Mouse (Mus musculus) liver, adult (tissue): ENCODE data around the gene Dmbt1.

Experiments used
- GATA4 ChIP-seq: IDR thresholded peaks from 2 replicates; pipeline ENCODE4 v1.6.1; 2014; ENCODE audit warnings: mild to moderate bottlenecking, low read length; ENCODE audit not compliant: insufficient replicate concordance

The Dmbt1 gene

DNA sequence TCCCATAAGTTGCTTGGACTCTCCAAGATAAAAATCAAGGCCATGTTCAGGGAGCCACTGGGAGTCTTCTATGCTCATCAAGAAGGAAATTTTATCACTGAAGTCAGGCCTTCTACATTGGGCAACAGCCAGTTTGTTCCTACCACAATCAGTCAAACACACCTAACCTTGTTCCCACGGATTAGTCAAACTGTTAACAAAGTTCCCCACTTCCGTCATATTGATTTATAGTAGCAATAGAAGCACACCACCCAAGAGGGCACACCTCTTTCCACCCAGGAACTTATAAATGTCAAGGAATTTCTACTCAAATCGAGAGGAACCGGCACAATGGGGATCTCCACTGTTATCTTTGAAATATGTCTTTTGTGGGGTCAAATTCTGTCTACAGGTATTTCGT is at the start of gene Dmbt1:
Gene Dmbt1 (plus strand): TSS at position 299 of the 400 bp plus-strand sequence.
- no peak for TF ChIP-seq GATA4

DNA sequence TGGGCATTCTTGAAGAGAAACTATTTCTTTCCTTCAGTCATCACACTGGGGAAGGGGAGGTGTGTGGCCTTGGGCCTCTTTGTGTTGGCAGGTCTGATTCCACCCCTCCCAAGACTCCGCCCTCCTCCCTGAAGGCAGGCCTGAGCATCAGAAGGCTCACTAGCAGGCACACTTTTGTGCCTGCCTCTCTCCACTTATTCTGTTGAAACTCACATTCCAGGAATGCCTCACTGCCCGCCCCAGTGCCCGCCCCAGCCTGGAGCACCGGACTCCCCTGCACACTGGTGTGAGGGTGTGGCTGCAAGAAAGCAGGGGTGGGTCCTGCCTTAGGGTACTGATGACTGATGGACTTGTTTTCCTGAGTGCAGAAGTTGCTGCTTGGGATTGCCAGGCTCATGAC is 49.5 kb upstream of the Dmbt1 start:
- no peak for TF ChIP-seq GATA4

DNA sequence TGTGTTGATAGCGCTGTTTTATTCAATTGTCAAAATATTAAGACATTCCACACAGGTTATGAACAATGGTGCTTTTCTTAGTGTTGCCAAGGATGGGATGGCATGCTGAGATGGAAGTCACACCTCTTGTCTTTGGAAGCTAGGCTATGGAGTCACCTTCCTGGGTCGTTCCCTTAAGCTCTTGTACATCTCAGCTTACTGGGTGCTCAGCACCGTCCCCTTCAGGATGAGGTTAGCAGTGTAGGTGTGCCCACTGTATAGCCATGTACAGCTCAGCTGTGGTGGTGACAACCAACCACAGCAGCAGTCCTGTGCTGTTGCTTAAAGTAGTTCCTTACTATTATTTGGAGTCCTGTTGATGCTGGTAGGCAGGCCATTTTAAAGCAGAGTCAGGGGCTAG is 49.0 kb upstream of the Dmbt1 start:
- TF ChIP-seq GATA4, result no peak

GRCm38 (mm10) chr7:130984294-130984693 is 47.6 kb upstream of the Dmbt1 start:
- no peak for TF ChIP-seq GATA4

- TF ChIP-seq GATA4, result no peak
Measured at GRCm38 (mm10) chr7:130985193-130985592, 46.7 kb upstream of the Dmbt1 start.

DNA sequence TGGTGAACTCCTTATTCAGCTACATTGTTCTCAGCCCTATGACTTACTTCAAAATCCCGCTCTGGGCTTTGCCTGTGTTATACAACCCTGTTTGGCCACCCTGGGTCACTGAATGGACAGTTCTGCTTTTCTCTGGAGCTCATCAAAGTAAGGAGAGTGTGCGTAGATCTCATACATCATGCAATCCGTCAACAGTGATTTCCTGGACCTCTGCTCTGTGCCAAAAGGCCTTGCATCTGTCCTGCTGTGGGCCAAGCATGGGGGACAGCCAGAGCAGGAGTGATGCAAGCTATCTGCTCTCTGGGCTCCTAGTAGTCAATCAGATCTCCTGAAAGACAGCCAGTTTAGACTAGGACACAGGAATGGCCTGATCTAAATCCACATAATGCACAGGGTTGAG is 46.1 kb upstream of the Dmbt1 start:
- no peak for TF ChIP-seq GATA4

- no peak for TF ChIP-seq GATA4
Measured at GRCm38 (mm10) chr7:130988146-130988545, 43.7 kb upstream of the Dmbt1 start.

- TF ChIP-seq GATA4, result no peak
Measured at GRCm38 (mm10) chr7:130989371-130989770, 42.5 kb upstream of the Dmbt1 start.

GRCm38 (mm10) chr7:130991174-130991789 is 40.6 kb upstream of the Dmbt1 start:
- TF ChIP-seq GATA4, result no peak

DNA sequence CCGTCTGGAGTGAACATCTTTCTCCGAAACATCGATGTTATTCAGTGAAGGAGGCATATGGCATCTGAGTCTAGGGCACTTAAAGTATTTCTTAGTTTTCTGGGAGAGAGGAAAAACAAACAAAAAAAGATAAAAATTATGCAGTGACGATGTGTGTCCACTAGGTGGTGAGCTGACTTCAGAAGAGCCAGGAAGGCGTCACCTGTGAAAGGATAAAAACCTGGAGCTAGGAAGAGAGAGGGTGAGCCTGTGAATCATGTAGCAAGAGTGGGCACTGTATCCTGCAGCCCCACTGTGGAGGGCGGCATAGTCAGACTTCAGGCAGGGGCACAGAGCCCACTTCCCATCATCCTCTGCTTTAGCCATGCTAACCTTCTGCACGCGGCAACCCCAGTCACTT is 37.9 kb upstream of the Dmbt1 start:
- TF ChIP-seq GATA4, result no peak

DNA sequence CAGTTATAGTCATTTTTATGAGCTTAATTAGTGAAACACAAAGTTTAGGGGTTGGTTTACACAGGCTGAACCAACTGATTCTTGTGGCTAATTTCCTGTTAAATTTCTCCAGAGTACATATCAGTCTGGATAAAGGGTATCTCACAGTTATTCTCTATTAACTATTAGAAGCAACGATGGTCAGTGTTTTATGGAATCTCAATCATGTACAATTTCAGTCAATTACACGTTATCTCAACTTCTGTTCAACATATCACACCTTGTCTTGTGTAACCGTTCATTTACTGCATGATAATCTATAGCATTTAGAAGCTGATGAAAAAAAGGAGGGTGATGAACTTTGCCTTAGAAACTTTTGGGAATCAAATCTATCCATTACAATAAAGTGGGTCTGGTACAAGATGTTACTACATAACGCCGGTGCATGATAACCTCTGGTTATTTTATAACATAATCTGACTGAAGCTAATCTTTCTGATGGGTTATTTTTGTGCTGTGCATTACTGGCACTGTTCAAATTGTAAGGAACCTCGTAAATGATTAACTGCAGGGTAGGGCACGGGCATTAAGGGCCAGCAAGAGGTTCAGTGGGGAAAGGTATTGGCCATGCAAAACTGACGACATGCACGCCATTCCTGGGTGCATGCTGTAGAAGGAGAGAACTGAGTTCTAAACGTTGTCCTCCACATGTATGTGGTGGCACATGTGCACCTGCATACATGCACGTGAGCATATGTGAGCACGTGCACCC is 29.7 kb upstream of the Dmbt1 start:
- TF ChIP-seq GATA4, result no peak

- no peak for TF ChIP-seq GATA4
Measured at GRCm38 (mm10) chr7:131004071-131004470, 27.8 kb upstream of the Dmbt1 start.

DNA sequence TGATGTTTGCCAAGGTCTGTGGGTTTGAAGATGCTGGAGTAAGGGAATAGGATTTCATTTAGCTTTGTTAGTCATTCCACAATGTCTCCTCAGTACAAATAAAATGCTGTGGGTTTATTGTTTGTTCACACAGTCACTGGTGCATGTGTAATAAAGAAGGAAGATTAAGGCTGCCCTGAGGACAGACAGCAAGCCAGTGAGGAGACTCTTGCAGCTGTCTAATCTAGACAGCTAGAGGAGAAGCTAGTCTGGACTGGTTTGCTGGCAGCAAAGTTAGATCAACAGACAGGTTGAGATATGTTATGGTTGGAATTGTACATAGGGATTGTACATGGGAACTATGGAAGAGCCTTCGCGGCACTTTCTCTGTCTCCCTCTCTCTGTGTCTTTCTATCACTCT is 24.6 kb upstream of the Dmbt1 start:
- TF ChIP-seq GATA4, result no peak

- TF ChIP-seq GATA4, result no peak
Measured at GRCm38 (mm10) chr7:131009178-131009577, 22.7 kb upstream of the Dmbt1 start.

- TF ChIP-seq GATA4, result peak; percentile 97
Measured at GRCm38 (mm10) chr7:131011901-131012300, 20.0 kb upstream of the Dmbt1 start.

- TF ChIP-seq GATA4, result no peak
Measured at GRCm38 (mm10) chr7:131019181-131019580, 12.7 kb upstream of the Dmbt1 start.

- no peak for TF ChIP-seq GATA4
Measured at GRCm38 (mm10) chr7:131024807-131025206, 7.0 kb upstream of the Dmbt1 start.
